Mouse (Mus musculus) adipocyte (in vitro differentiated cells): ENCODE measurements at regions not wholly inside any gene's neighbourhood (a gene's known extent, or its start where the extent isn't known, plus 50 kb on each side); places are given as distances from the start of the nearest gene placed in this dataset.

Source experiments
- DNase-seq: peaks from one replicate; pipeline ENCODE4 v3.0.0-alpha.2; 2016; ENCODE audit warnings: low spot score

- DNase-seq, result no peak
These were observed 616.0 kb downstream of the Ryr2 start for GRCm38 (mm10) chr13:11490766-11491165.

GRCm38 (mm10) chr13:11483142-11483541 lies 623.6 kb downstream of the Ryr2 start:
- DNase-seq, result no peak

GRCm38 (mm10) chr13:11482701-11483100 lies 624.0 kb downstream of the Ryr2 start:
- no peak for DNase-seq

DNA sequence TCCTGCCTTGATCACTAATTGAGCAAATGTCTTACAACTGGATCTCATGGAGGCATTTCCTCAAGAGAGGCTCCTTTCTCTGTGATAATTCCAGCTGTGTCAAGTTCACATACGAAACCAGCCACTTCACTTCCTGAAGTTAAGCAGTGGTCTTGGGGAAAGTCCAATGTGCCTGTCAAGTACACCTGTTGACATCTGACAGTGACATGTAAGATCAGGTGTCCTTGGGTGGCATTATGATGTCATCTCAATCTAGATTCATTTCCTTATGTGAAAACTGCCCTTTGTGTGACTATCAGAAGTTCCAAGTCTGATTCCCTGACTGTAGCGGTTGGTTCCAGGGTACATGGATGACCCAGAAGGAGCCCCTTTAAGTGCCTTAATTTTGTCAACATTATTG lies 646.5 kb downstream of the Ryr2 start:
- no peak for DNase-seq

DNA sequence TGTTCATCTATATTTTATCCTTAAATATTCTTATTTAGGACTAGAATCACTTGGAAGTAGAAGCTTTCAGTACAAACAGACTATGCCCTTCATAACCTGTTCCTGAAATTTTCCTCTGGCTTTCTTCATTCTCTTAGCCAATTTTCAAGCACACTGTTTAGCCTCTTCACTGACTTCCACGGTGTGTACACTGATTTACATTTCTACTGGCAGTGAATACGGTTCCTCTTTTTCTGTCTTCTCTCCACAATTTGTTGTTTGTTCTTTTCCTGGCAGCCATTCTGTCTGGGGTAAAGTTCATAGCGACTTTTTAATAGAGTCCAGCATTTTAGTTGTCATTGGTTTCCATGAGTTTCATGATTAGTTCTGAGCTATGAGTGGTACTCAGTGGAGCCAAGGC lies 651.6 kb downstream of the Ryr2 start:
- DNase-seq, result no peak

GRCm38 (mm10) chr13:11452448-11452847 lies 654.3 kb downstream of the Ryr2 start:
- DNase-seq, result no peak

DNA sequence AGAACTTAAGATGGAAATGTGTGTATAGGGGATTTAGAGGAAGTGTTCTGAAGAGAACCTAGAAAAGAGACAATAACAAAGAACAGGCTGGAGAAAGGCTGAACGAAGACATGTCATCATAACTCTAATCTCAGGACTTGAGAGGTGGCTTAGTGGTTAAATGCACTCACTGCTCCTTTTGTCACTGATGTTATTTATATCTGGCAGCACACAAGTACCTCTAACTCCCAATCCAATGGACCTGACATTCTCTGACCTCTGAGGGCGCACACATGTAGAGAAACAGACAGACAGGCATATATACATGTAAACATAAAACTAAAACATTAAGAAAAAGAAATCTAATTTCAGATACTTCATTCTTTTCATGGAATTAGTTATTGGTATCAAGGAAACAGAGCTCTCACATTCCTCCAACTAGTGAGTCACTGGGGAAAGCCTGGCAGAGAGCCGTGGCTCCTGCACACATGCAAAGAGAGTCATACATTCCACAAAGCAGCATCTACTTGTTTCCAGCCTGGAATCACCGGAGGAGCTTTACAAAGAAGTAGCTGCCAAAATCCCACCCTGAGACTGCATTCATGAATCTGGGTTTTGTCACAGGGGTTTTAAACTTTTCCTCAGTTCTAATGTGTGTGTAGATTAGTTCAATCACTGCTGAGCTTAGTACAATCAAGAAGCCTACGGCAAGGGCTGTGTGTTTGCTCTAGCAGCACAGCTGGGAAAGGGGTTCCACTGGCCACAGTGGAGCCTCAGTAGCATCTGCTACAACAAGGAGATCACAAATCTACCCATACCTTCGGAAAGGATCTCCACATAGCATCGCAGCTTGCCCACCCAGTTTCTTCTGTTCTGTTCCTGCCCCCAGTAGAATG lies 674.0 kb downstream of the Ryr2 start:
- DNase-seq, result no peak

GRCm38 (mm10) chr13:11426820-11427219 lies 679.9 kb downstream of the Ryr2 start:
- DNase-seq, result no peak

GRCm38 (mm10) chr13:11392027-11392426 lies 714.7 kb downstream of the Ryr2 start:
- no peak for DNase-seq

- DNase-seq, result no peak
These were observed 731.3 kb downstream of the Ryr2 start for GRCm38 (mm10) chr13:11375452-11375851.

DNA sequence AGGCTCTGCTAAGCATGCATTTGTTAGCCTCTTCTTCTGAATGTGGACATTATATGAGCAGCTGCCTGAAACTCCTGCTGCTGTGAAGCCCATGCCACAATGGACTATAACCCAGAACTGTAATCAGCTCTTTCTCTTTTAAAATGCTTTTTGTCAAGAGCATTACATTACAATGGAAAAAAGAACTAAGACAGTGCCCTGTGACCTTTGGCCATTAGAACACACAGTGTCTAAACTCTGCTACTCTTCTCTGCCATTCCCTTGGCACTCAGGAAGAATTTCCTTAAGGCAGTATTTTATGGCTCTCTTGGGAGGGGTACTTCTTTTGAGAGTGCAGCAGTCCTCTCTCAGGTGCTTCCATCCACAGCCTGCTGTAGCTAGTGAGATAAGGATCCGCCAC lies 737.3 kb downstream of the Ryr2 start:
- DNase-seq, result no peak

DNA sequence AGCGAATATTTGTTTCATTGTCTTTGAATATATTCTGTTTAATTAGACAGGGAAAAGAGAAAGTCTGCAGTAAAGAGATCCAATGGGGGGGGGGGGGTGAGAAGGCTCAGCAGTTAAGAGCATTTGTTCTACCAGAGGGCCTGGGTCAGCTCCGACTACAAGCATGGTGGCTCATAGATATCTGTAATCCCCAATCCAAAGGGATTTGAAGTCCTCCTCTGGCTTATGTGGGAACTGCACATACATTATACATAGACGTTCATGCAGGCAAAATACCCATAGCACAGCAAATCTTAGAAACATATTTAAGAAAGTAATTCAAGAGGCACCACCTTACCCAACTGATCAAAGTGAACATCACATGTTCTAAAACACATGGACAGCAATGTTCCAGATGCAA lies 743.9 kb downstream of the Ryr2 start:
- DNase-seq, result no peak

- DNase-seq, result no peak
These were observed 758.3 kb downstream of the Ryr2 start for GRCm38 (mm10) chr13:11348502-11348849.

DNA sequence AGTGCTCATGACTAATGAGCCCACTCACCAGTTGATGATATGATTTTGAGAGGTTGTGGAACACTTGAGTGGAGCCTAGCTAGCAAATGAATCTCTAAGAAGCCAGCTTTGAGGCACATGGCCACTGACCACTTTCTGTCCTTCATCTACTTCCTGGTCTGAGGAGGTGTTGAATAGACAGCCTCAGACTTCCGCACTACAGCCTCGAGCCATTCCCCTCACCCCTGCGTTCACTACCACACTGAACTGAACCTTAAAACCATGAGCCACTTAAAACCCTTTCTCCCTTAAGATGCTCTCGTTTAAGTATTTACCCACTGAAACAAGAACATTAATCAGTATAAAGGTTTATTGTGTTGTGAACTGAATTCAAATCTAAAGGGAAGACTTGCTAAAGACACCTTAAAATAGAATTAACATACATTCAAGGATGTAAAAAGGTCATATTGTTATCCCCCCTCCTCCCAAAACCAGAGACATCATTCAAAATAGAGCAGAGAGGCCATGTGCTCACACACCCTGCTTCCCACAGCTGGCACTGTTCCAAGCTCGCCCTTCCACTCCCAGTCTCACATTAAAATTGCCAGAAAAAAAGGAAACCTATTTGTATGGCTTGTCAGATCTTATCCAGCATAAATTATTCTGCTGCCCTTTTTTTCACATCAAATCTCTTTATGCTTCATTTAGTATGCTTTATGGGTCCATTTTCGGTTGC lies 758.8 kb downstream of the Ryr2 start:
- no peak for DNase-seq

DNA sequence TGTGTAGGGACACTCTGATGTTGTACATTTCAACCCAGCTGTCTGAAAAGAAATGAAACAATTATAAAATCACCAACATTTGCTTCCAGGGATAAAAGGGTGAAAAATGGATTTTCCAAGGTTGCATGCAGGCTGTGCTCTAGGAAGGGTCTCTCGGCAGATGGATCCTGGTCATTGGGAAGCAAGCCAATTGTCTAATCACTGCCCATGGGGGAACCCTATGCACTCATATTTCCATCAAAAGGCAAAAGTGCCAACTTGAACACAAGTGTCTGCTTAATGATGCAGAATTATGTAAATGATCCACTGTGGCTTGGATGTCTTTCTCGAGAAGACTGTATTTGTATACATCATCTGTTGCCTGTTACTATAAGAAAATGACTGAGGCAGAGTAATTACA lies 762.2 kb downstream of the Ryr2 start:
- DNase-seq, result no peak

DNA sequence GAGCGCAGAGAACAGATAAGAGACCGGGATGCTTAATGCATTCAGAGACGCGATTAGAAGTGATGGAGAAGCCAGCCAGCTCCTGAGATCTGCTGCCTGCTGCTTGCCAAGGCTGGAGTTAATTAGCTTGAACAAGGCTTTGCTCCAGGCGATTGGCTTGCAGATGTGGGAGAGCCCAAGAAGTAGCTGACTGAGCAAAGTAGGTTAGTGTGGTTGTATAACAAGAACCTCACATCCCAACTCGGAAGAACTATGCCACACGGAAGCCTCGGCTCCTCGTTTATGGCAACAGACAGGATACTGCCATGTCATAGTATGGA lies 768.5 kb downstream of the Ryr2 start:
- no peak for DNase-seq

DNA sequence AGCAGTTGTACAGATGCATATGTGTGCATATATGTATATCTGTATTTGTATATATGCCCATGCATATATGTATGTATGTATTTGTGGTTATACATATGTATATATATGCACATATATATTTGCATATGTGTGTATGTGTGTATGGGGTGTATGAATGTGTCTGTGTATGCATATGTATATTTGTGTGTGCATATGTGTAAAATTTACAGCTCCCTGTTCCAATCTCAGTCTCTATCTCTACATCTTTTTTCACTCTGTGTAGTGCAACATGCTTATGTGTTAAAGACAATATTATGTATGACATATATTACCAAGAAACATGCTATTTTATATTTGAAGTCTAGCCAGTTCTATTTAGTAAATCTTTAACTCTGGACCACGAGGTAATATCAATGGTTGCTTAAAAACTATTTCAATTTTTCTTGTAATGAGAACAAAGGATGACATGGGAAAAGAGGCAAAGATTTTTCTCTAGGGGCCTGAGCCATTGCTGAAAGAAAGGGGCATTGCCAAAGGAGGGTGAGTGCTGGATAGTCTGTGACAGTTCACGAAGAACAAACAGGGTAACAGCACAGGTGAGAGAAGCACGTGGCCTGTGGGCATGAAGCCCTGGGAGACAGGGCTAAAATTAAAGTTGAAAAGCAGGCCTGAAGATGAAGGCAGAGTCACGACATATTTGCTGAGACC lies 769.0 kb downstream of the Ryr2 start:
- no peak for DNase-seq

DNA sequence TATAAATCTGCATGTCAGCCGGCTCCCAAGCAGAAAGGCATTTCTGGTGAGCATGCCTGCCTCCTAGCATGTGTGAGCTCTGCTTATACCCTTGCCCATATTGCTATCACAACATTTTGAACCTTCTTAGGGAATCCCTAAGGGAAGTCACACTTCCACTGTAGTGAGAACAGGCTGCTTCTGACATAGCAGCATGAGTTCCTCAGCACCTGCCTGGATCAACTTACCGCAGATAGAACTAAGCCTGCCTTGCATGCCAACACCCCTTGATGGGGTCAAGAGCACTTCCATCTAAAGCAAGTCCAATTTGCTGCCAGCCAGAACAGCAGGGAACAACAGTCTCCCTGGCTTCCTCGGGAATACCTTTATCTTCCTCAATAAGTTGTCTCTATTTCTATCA lies 769.8 kb downstream of the Ryr2 start:
- no peak for DNase-seq

DNA sequence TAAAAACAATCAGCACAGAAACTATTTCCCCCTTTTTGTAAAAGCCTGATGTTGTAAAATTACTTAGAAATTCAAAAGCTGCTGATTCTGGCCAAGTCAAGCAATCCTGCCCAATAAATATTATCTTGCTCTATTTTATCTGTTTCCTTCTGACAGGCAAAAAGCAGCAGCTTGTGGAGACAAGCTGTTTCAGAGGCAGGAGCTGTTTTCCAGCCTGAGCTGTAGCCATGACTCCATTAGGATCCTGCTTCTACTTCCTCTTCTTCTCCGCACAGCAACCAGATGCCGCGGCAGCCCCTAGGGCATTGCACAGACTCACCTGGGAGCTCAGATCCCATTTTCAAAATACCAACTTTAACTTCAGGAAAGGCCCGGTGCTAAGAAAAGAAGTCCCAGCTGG lies 774.8 kb downstream of the Ryr2 start:
- no peak for DNase-seq

- DNase-seq, result no peak
These were observed 798.0 kb downstream of the Ryr2 start for GRCm38 (mm10) chr13:11308716-11309115.

- DNase-seq, result no peak
These were observed 811.3 kb downstream of the Ryr2 start for GRCm38 (mm10) chr13:11295493-11295892.

DNA sequence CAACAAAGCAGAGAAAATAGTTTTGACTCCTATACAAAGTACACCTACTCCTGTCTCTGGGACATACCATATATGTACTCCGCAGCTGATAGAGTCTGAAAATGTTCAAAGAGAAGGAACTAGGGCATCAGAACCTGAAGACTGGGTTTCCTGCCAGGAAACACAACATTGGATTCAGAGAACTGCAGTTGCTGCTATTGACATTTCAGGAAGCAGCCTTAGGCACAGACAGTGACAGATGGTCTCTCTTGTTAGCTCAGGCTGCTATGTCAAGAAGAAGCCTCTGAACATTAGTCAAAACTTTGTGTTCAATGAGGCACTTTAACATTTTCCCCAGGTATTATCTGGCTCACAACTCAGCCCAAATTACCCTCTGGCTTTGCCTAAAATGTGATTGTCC lies 812.1 kb downstream of the Ryr2 start:
- no peak for DNase-seq

DNA sequence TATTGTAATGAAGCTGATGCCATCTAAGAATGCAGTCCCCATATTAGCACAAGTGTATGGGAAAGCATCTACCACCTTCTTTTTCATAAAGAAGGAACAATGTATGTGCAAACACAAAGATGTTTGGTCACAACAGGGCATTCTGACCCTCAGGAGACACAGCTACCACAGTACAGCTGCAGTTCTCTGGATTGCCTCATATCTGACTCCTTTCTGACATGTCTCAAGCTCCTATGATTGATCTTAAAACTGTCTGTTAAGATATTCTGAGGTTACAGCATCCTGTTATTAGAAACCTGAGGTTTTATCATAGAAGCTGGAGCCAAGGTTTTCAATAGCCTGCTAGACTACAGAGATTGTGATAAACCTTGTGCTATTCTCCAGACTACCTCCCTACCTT lies 813.0 kb downstream of the Ryr2 start:
- DNase-seq, result no peak
